Mouse (Mus musculus): ENCODE results near the gene Uchl1. TPM values are rescaled to one million over a fixed set of nuclear protein-coding genes. Genes with fewer than 3 reads are reported as not detected.

Gene Uchl1
- polyA plus RNA-seq (2016; fragmentation: Nextera tagmentation; extraction: Ambion mirVana): 287 and 400 TPM in 2 replicates

GRCm38 (mm10) chr5:66675983-66676382 lies at the start of gene Uchl1:
Uchl1 (plus strand) TSS chr5:66676091.
- DNase-seq (ENCODE audit: low spot score): peak; percentile 96
- Histone ChIP-seq H3K27me3 (ENCODE audit: insufficient read depth, poor library complexity, severe bottlenecking) (peaks cover 27% of the 10 kb centered on the region), H3K9me3 (no peaks in the 10 kb centered on the region), H3K36me3 (peaks cover 13% of the 10 kb centered on the region), H3K4me1 (replicated peaks) (peaks cover 50% of the 10 kb centered on the region), H3K27ac (peak within 1 kb of the TSS; percentile 89), H3K4me3 (peak within 1 kb of the TSS; percentile 79)
- WGBS: under 1% methylated on average over 20 of the region's 20 CpGs

GRCm38 (mm10) chr5:66627805-66628204 lies 48.1 kb upstream of the Uchl1 start:
- Histone ChIP-seq H3K27ac (no peak overlapping the region), H3K27me3 (ENCODE audit: insufficient read depth, poor library complexity, severe bottlenecking) (no peaks in the 10 kb centered on the region), H3K4me1 (replicated peaks) (0 out of 2 replicates have a peak, but pooled peaks cover 4% of the 10 kb centered on the region), H3K36me3 (no peaks in the 10 kb centered on the region), H3K9me3 (no peaks in the 10 kb centered on the region), H3K4me3 (no peak overlapping the region)
- WGBS: 72% methylated on average over 7 of the region's 7 CpGs
- no peak for DNase-seq (ENCODE audit: low spot score)

- Histone ChIP-seq H3K9me3 (no peaks in the 10 kb centered on the region), H3K27ac (no peak overlapping the region), H3K36me3 (no peaks in the 10 kb centered on the region), H3K27me3 (ENCODE audit: insufficient read depth, poor library complexity, severe bottlenecking) (no peaks in the 10 kb centered on the region), H3K4me3 (no peak overlapping the region), H3K4me1 (replicated peaks) (no peaks in the 10 kb centered on the region)
- 80% methylated on average over 10 of the region's 10 CpGs for WGBS
- no peak for DNase-seq (ENCODE audit: low spot score)
These were observed 40.3 kb upstream of the Uchl1 start for GRCm38 (mm10) chr5:66635459-66636079.

- Histone ChIP-seq H3K27ac (no peak overlapping the region), H3K4me1 (replicated peaks) (no peaks in the 10 kb centered on the region), H3K9me3 (peaks cover 3% of the 10 kb centered on the region; the same call in 1 of the 2 replicates), H3K4me3 (no peak overlapping the region), H3K27me3 (ENCODE audit: insufficient read depth, poor library complexity, severe bottlenecking) (no peaks in the 10 kb centered on the region), H3K36me3 (no peaks in the 10 kb centered on the region)
- 93% methylated on average over 4 of the region's 4 CpGs for WGBS
- no peak for DNase-seq (ENCODE audit: low spot score)
These were observed 33.7 kb upstream of the Uchl1 start for GRCm38 (mm10) chr5:66642156-66642555.

GRCm38 (mm10) chr5:66643260-66643659 lies 32.6 kb upstream of the Uchl1 start:
- DNase-seq (ENCODE audit: low spot score): no peak
- Histone ChIP-seq H3K4me1 (replicated peaks) (no peaks in the 10 kb centered on the region), H3K4me3 (no peak overlapping the region), H3K27me3 (ENCODE audit: insufficient read depth, poor library complexity, severe bottlenecking) (no peaks in the 10 kb centered on the region), H3K9me3 (peaks cover 3% of the 10 kb centered on the region; the same call in 1 of the 2 replicates), H3K27ac (no peak overlapping the region), H3K36me3 (no peaks in the 10 kb centered on the region)
- 87% methylated on average over 5 of the region's 5 CpGs for WGBS

- no peak for DNase-seq (ENCODE audit: low spot score)
- Histone ChIP-seq H3K4me3 (no peak overlapping the region), H3K27me3 (ENCODE audit: insufficient read depth, poor library complexity, severe bottlenecking) (no peaks in the 10 kb centered on the region), H3K36me3 (no peaks in the 10 kb centered on the region), H3K4me1 (replicated peaks) (no peaks in the 10 kb centered on the region), H3K27ac (no peak overlapping the region), H3K9me3 (no peaks in the 10 kb centered on the region)
- WGBS: 78% methylated on average over 7 of the region's 7 CpGs
These were observed 28.4 kb upstream of the Uchl1 start for GRCm38 (mm10) chr5:66647504-66647903.

- no peaks in the 10 kb centered on the region for H3K9me3 ChIP-seq
- WGBS: 71% methylated on average over 5 of the region's 5 CpGs
- no peaks in the 10 kb centered on the region for H3K27me3 ChIP-seq (ENCODE audit: insufficient read depth, poor library complexity, severe bottlenecking)
- no peak overlapping the region for H3K4me3 ChIP-seq
- H3K36me3 ChIP-seq: no peaks in the 10 kb centered on the region
- no peak overlapping the region for H3K27ac ChIP-seq
- H3K4me1 ChIP-seq (replicated peaks): no peaks in the 10 kb centered on the region
- no peak for DNase-seq (ENCODE audit: low spot score)
These were observed 21.7 kb upstream of the Uchl1 start for GRCm38 (mm10) chr5:66654220-66654619.

- DNase-seq (ENCODE audit: low spot score): no peak
- H3K36me3 ChIP-seq: peaks cover 6% of the 10 kb centered on the region
- H3K4me1 ChIP-seq (replicated peaks): peaks cover 50% of the 10 kb centered on the region
- 2% methylated on average over 18 of the region's 18 CpGs for WGBS
- H3K27me3 ChIP-seq (ENCODE audit: insufficient read depth, poor library complexity, severe bottlenecking): peaks cover 27% of the 10 kb centered on the region
- no peaks in the 10 kb centered on the region for H3K9me3 ChIP-seq
- H3K27ac ChIP-seq: peak overlapping the region; percentile 89
- peak overlapping the region; percentile 79 for H3K4me3 ChIP-seq
These were observed 551 bp upstream of the Uchl1 start for GRCm38 (mm10) chr5:66675189-66675890.

GRCm38 (mm10) chr5:66676457-66677117 lies 696 bp downstream of the Uchl1 start:
- 1% methylated on average over 51 of the region's 51 CpGs for WGBS
- DNase-seq (ENCODE audit: low spot score): no peak
- H3K27ac ChIP-seq: peak overlapping the region; percentile 89
- peaks cover 27% of the 10 kb centered on the region for H3K27me3 ChIP-seq (ENCODE audit: insufficient read depth, poor library complexity, severe bottlenecking)
- H3K9me3 ChIP-seq: no peaks in the 10 kb centered on the region
- peaks cover 19% of the 10 kb centered on the region for H3K36me3 ChIP-seq
- peaks cover 50% of the 10 kb centered on the region for H3K4me1 ChIP-seq (replicated peaks)
- H3K4me3 ChIP-seq: peak overlapping the region; percentile 79

GRCm38 (mm10) chr5:66677411-66678345 lies 1.8 kb downstream of the Uchl1 start:
- H3K27ac ChIP-seq: no peak overlapping the region; the same call in 1 of the 2 replicates

GRCm38 (mm10) chr5:66679222-66679621 lies 3.3 kb downstream of the Uchl1 start:
- Histone ChIP-seq H3K27me3 (ENCODE audit: insufficient read depth, poor library complexity, severe bottlenecking) (peaks cover 26% of the 10 kb centered on the region), H3K9me3 (no peaks in the 10 kb centered on the region), H3K36me3 (peaks cover 45% of the 10 kb centered on the region), H3K4me1 (replicated peaks) (peaks cover 50% of the 10 kb centered on the region), H3K27ac (0 out of 2 replicates have a peak overlapping the region, but pooled peaks have one; percentile 1), H3K4me3 (0 out of 2 replicates have a peak overlapping the region, but pooled peaks have one; percentile 2)
- DNase-seq (ENCODE audit: low spot score): no peak
- WGBS: 65% methylated on average over 10 of the region's 10 CpGs

More at GRCm38 (mm10) chr5:66677411-66678345, 1.8 kb downstream of the Uchl1 start:
- Histone ChIP-seq H3K9me3 (no peaks in the 10 kb centered on the region), H3K36me3 (peaks cover 30% of the 10 kb centered on the region), H3K27me3 (ENCODE audit: insufficient read depth, poor library complexity, severe bottlenecking) (peaks cover 27% of the 10 kb centered on the region), H3K4me1 (replicated peaks) (peaks cover 50% of the 10 kb centered on the region), H3K4me3 (peak overlapping the region; percentile 79)
- 76% methylated on average over 21 of the region's 21 CpGs for WGBS
- no peak for DNase-seq (ENCODE audit: low spot score)

GRCm38 (mm10) chr5:66685930-66686329 lies 10.0 kb downstream of the Uchl1 start:
- DNase-seq (ENCODE audit: low spot score): no peak
- 89% methylated on average over 2 of the region's 2 CpGs for WGBS
- Histone ChIP-seq H3K27ac (no peak overlapping the region), H3K36me3 (peaks cover 94% of the 10 kb centered on the region), H3K4me3 (no peak overlapping the region), H3K27me3 (ENCODE audit: insufficient read depth, poor library complexity, severe bottlenecking) (no peaks in the 10 kb centered on the region), H3K9me3 (no peaks in the 10 kb centered on the region), H3K4me1 (replicated peaks) (0 out of 2 replicates have a peak, but pooled peaks cover 3% of the 10 kb centered on the region)

Data from hindbrain, embryonic 10.5 days (tissue).